Mouse (Mus musculus) ZHBTc4 (cell line): Measurements from ENCODE around the gene Ptprm.

Experiments
- DNase-seq: peaks from one replicate; pipeline ENCODE4 v3.0.0-alpha.2; 2011; ENCODE audit warnings: low read depth, low spot score

The Ptprm gene

DNA sequence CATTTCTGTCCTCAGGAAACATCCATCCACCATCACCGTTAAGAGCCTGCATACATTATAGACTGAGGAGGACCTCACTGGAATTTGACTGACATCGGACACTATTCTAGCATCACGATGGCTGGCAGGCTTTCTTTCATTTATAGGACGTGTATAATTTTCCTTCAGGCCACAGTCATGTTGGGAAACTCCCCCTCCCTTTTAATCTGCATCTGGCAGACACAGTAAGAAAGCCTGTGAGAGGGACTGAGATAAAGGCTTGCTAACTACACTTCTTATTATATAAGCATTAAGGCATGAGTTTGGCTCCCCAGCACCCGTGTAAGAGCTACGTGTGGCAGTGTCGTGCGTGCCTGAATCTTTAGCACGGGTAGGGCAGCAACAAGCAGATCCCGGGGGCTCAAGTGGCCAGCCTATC is 571.2 kb downstream of the Ptprm start:
- no peak for DNase-seq

DNA sequence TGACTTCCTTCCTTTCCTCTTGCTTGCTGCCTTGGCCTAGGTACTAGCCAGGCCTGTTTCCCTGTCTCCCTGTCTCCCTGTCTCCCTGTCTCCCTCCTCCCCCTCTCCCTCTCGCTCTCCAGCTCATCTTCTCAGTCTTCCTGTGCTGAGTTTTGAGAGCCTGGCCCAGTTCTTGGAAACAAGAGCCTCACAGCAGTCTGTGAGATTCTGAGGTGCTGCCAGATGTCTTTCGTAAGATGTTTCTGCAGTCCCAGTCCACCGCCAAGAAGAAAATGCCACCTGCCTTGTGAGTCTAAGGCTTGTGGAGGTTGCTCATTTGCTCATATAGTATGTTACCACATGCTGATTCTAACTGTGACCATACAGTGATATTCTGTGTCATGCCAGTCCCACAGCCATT is 572.3 kb downstream of the Ptprm start:
- no peak for DNase-seq

DNA sequence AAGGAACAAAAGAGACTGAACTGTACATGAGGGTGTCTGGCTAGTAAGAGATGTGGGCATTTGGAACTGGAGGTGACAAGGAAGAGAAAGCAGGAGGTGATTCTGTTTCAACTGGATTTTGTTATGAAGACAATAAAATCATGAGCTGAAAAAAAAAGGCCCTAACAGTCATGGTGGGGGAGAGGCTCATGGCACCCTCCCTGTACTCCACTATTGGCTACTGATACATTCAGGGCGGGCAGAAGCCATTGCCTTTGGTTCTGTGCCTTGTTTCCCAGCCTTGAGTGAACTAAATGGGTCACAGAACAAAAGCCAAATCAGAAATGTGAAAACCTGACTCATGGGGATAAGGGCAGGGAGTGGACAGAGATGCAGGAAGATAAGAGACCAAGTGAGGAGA is 575.2 kb downstream of the Ptprm start:
- no peak for DNase-seq

DNA sequence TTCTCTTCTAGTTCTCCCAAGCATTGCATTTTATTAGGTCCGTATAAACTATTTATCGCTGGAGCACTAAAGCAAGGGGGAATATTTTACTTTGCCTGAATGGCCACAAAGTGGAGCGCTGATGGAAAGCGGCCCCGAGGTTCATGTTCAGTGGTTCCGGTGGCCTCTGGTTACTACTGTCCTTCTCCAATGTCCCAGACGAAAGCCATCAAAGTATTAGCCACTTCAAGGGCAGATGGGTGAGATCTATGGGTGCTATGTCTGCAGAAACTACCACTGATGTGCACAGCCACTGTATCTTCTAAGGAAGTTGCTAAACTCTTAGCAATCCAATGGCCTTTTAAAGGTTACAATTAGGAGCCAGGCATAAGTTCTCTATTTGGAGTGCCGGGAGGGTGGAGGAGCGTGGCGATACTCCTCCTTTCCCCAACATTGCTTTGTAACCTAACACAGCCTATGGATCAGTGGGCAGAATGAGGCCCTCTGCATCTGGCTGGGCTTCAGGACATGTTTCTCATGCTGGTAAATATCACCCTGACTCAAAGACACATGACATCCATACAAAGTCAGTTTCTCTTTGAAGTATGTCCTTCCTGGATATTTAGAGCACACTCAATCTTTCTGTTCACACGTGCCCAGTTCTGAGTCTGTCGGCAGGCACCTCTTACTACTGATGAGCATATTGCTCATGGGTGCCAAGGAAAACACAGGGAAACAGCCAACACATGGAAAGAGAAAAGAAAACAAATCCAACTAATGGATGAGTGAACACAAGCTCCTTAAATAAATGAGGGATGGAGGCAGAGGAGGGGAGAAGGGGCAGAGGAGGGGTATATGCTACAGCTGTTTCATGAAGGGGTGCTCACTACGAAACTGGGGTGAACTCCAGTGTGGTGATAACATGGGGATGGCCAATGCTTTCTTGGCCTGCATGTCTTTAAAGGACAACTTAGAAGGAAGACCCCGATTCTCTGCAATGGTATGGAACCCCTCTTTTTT is 584.6 kb downstream of the Ptprm start:
- no peak for DNase-seq

DNA sequence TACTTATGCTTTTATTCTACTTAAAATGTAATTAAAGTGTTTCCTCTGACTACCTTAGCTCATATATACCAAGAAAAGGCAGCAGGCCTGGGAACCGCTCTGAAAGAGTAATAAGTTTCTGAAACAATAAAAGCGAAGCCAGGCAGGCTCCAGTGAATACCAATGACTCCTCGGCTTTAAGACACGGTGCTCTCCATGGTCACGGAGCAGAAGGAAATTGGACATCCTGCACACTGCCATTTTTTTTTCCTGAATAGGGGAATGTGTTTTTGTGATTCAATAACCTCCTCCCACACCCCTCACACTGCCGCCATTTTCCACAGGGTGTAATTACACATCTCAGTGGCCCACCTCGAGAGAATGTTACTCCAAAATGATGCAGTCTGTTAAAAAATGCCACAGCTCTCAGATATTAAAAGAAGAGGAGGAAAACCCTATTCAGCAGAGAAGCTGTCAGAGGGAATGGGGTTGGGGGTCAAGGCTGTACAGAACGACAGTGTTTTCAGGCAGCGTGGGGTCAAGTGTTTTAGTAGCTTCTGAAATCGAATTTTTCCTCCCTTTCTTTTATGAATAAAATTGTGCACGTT is 585.5 kb downstream of the Ptprm start:
- no peak for DNase-seq

DNA sequence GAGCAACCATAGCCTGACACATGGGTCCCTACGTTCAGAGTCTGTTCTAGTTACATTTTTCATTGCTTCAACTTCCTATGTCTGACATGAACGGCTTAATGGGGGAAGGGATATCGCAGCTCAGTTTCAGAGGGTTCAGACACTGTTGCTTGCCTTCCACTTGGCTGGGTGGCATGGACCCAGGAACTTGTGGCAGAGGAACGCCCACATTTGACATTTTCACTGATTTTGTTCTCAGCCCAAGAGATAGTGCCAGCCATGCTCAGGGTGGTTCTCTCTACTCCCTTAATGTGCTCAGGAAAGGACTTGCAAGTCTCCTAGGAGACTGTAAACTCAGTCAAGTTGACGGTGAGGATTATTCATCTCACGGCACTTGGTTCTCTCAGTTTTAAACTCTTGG is 588.1 kb downstream of the Ptprm start:
- DNase-seq = no peak

DNA sequence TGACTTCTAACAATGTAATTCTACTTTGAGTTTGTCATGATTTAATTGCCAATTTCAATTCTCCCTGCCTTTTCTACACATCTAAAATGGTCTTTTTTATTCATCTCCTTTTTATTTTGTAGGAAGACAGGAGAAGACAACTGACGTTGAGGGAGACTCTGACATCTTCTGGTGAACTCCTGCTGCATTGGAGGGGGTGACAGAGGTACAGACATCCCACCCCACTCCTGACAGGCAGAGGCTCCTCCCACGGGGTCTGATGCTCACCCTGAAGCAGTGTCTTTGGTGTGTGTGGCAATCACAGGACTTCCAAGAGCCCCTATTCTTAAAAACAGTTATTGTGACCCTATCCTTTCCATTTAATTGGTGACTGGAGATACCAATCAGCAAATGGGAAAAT is 589.8 kb downstream of the Ptprm start:
- DNase-seq = no peak

DNA sequence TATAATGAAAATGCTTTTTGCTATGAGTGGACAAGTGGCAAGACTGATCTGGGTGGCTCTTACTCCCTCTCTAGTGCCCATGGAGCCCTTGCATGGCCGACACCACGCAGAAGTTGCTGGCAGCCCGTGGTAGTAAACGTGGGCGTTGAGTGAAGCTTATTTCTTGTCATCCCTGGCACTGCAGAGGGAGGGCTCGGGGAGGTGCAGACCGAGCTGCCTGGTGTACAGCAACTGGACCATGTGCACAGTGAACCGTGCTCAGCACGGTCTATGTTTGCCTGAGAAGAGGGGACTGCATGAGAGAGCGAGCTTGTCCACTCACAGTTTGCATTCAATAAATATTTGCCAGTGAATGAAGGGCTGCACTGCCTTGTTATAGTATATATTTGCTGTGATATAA is 591.5 kb downstream of the Ptprm start:
- no peak for DNase-seq

DNA sequence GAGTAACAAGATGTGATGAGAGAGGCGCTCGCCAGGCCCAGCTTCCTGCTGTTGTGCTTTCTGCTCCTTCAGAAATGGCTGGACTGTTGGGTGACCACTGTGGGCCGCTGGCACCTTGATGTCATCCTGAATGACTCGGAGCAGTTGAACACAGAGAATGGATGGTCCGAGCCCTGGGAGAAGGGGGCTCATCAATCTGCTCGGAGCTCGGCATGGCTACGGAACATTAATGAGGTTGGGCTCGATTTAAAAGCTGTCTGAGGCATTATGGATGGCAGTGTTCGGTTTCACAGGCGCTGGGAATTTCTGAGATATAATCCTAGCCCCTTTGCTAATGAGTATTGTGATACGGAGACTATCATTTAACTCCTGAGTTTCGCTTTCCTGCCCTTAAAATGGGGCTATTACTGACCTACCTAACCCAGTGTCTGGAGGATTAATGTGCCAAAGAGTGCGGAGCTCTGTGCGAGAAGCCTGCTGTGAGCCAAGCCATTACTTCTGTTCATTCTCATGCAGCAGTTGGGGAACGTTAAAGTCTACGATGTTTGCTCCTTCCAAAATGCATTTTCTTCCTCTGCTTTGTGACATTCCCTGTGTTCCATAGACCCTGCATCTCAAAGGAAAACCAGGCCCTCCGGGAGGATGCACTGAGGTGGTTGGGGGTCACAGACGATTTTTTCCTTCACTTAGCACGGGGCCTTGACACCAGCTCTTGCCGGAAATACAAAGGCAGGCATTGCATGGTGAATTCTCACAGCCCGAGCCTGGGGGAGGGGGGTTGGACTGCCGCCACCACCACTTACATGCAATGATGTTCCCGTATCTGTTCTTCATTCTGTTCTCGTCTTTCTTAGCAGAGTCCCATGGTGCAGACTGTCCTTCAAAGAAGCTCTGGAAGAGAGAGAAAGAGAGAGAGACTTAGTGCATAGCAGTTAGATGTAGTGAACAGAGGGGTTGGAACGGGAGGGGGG is 592.6 kb downstream of the Ptprm start:
- no peak for DNase-seq

DNA sequence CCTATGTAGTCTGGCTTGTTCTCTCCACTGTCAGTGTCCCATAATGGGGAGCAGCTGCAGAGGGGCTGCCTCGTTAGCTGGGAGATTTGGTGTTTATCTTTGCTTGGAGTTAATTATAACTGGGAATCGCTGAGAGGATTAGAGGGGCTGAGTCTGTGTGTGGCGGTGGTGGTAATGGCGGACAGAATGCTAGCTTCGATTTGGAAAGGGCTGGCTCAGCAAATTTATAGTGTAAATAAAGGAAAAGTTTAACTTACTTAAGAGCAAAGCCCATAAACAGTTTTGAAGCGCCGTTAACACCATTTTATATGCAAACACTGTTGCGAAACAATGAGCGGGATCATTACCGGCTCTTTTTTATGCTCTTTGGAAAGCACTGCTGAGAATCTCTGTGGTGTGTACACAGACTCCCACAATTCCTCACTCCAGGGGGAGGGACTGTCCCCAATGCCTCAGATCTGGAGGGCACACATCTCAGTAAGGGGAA is 597.2 kb downstream of the Ptprm start:
- DNase-seq = no peak

DNA sequence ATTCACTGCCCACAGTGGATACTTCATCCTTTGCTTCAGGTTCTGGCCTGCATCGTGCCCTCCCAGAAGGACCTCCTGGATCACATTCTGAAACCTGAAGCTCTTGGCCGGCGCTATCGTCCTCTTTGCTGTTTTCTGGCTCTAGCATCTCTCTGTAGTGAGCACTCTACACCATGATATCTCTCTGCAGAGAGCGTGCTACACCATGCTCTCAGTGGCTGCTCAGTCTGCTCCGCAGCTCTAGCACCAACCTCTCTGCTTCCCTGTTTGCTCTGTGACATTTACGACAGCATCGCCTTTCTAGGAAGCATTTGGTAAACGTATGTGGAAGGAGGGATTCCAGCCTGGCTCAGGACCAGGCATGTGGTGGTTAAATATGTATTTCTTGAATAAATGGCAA is 597.8 kb downstream of the Ptprm start:
- no peak for DNase-seq

DNA sequence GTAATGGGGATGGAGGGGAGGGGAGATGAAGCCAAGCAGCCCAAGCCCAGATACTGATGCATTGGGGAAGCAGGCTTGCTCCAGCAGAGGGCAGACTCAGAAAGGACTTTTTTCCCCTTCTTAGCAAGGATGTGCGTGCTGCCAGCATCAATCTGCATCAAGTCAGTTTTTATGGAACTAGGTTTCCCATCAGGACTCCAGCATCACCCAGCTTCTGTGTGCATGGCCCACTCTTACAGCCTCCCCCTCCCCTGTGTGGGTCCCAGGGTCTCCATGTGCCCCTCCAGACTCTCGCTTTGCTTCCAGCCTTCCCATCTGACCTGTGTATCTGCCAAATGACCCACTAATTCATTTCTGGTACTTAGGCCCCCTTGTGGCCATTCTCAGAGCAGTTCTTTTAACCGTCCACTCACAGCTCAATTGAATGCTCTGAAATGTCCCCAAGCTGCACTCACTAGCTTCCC is 599.0 kb downstream of the Ptprm start:
- peak; percentile 67 for DNase-seq

DNA sequence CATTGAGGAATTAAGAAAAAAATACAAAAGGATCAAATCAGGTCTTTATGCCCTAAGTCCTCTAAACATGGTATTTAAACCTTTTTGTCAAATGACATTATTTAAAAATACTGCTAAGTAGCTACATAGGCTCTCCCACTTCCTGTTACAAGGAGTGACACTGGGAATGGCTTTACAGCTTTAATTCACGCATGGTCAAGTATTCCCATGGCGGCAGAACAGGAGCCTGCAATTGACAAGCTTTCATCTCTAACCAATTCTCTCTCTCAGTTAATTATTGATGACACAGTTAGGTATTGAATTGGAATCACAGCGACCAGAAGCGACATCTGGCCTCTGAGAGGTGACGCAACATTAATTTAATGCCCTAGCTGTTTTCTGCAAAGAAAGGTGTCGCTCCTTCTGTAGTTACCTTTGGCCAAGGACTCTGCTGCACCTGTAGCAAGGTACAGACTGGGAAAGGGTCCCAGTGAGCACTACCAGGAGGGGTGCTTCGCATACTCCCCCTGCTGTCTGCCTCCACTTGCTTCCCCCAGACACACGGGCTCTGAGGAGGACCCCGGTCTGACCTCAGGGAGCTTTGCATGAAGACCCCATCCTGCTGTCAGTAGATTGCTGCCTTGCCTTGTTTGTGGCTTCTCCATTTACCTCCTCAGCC is 599.9 kb downstream of the Ptprm start:
- no peak for DNase-seq

DNA sequence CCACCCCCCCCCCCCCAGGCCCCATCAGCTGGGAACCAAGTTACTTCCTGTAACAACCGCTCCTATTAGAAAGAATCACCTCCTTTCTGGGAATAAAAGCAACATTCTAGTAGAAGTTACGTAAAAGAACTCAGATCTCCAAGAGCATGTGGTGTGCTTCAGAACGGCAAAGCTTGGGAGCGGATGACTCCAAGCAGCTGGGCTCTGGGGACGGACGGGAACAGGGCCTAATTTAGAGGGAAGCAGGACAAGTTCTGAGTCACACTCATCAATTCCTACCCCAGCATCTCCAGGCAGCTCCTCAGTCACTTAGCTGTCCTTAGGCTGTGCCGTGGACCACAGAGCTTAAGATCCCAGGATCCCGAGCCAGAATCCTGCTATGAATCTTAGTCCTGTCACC is 602.5 kb downstream of the Ptprm start:
- no peak for DNase-seq

DNA sequence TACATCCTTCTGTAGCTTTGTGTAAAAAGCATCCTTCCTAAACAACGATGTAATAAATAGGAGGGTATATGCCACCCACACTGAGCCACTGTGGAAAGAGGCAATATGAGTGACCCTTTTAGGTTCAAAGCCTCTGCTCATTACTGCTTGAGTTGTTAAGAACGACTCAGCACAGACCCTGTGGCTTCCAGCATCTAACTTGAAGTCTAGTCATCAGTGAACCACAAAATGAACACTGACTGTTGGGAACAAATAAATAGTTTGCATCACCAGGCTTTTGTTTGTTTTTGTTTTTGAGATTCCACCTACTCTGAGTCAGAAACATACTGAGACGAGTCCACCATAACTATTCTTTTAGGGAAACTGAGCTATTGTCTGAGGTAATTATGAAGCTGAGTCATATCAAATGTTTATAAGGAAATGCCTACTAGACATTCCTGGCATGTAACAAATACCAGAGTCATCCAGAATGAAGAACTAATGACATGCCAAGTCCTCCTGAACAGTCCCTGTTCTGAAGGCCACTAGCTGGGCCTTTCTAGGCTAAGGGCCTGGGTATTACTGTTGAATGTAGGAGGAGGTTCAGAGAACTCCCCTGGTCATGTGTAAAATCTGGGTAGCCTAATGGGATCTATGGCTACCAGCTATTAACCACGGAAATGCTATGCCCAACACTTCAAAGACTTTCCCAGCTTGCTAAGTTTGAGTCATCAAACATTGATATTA is 603.6 kb downstream of the Ptprm start:
- DNase-seq = no peak

DNA sequence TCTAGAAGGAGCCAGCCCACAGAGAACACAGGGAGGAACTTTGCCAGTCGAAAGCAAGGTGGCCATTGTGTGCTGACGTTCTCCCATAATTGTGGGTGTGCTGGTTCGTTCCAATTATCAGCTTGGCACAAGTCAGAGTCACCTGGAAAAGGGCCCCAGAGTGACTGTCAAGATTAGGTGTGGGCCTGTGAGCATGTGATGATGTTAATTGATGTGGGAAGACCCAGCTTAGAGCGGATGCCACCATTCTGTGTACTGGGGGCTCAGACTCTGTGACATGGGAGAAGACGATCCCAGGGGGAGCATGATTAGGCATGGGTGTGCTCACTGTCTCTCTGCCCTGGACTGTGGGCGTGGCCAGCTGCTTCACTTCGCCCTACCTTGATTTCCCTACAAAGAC is 604.3 kb downstream of the Ptprm start:
- DNase-seq = no peak

DNA sequence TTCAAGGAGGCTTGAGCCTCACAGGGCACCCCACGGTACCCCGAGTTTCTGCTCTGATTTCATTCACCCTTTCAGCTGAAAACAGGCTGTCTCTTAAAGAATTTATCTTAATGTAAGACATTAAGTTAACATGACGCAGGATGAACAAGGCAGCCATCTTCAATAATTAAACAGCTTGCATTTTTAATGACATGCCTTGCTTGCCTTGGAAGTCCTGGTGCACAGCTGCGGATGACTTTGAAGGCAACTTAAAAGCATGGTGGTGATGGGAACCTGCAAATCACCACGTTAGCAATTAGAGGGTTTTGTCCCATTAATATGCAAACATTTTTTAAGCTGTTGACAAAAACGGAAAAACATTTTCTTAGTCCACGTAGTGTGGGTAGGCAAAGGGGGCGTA is 607.8 kb downstream of the Ptprm start:
- DNase-seq = no peak

DNA sequence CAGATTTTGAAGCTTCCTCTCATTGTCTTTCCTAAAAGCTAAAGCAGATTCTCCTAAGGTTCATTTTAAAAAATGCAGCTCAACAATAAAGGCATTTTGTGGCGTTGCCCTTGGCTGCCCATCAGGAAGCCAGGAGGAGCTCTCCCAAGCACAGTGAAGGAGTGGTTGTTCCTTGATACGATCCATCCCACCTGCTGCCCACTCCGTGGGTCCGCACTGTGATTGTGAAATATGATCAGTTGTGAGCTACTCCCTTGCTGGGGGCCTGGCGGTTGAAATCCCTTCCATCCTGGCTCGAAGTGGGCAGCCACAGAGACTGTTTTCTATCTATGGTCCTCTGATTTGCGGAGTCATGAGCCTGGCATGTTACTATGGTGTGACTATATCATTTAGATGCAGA is 610.9 kb downstream of the Ptprm start:
- no peak for DNase-seq

DNA sequence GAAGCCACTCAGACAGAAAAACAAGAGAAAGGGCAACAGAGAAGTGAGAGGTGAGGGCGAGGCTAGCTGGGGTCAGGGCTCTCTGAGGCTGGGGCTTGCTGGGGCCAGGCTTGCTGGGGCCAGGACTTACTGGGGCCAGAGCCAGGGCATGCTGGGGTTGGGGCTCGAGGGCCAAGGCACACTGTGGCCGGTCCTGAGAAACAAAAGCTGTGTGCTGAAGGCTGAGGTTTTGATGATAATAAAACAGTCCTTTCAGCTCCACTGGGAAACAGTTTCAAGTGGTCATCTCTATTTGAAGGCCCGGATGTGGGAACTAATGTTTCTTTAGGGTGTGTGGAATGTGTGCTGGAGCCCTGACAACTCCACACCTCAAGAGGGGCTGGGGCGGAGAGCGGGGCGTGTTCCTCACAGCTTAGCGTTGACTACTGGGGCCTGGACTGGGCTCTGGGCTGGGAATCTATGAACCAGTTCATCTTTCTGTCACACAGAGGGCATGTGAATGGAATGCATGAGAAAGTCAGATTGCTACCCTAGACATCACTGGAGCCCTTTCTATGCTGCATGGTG is 615.4 kb downstream of the Ptprm start:
- DNase-seq = no peak

DNA sequence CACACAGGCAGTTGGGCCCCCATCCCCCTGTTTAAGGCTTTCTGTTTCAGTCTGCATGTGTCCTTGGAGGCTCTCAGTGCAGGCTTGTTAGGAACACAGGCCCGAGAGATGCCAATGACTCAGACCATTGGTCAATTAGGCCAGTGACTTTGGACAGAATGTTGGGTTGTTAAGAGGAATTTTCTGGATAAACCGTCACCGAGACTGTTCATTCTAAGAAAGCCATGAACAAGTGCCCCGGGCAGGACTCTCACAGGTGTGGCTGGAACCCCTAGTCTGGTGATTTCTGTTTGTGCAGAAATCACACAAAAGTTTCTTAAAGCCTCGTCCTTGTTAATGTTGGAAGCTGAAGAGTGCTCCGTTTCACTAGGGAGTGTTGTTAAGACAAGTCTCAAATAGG is 615.9 kb downstream of the Ptprm start:
- no peak for DNase-seq
